Mouse (Mus musculus) cerebellum, postnatal 36 days (tissue): ENCODE measurements around the gene Olfr1316.

Experiments used
- DNase-seq, 2 experiments: peaks; one replicate each; pipeline ENCODE4 v3.0.0; 2021 to 2022; ENCODE audit warnings: mixed read lengths in 2 of 2

Olfr1316 gene

GRCm38 (mm10) chr2:112134877-112135276, at the start of gene Olfr1316:
Olfr1316 (minus strand) TSS chr2:112134977.
- DNase-seq: no peak

DNA sequence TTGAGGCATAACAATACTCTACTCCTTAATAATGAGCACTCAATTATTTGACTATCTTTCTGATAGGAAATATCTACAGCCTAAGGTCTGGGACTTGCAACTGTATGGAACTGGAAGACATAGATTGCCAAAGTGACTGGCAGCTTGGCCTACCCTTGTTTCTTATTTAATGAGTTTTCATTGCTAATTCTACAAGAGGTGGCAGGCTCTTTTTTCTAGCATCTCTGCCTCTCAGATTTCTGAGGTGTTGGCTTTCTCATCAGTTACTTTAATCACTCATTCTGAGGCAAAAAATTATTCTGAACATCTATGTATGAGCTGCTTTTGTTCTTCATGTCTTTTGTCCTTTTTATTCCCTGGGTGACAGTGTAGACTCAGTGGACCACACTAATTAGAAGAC, 19.1 kb upstream of the Olfr1316 start, which contains the start of gene Olfr1318:
Gene Olfr1318, plus strand, starts transcription at position 301 of the 400 bp plus-strand sequence.
- no peak for DNase-seq

GRCm38 (mm10) chr2:112140029-112140428, 5.3 kb upstream of the Olfr1316 start, which contains the start of gene Olfr1317:
Olfr1317 (plus strand) TSS chr2:112140329.
- no peak for DNase-seq

GRCm38 (mm10) chr2:112115340-112115739, 19.4 kb downstream of the Olfr1316 start, which contains the start of gene Olfr1315-ps1:
Olfr1315-ps1 (minus strand) TSS chr2:112115440.
- no peak for DNase-seq

DNA sequence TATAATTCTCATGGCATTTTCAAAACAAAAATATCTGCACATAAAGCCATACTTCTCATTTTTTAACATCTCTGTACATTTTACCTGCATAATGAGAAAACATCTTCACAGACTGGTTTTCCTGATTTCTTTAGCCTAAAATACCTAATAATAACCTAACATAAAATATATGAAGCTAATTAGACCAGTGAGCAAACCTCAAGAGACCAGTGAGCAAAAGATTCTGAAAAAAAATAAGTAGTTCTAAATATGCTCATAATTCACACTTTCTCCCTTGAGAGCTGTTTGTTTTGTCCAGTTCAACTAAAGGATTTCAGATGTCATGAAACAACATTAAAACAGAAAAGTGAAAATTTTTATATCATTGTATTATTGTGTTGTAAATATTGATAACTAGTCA, 38.1 kb downstream of the Olfr1316 start, which contains the start of gene Olfr1314:
Gene Olfr1314, minus strand, starts transcription at position 101 of the 400 bp plus-strand sequence.
- DNase-seq: no peak

DNA sequence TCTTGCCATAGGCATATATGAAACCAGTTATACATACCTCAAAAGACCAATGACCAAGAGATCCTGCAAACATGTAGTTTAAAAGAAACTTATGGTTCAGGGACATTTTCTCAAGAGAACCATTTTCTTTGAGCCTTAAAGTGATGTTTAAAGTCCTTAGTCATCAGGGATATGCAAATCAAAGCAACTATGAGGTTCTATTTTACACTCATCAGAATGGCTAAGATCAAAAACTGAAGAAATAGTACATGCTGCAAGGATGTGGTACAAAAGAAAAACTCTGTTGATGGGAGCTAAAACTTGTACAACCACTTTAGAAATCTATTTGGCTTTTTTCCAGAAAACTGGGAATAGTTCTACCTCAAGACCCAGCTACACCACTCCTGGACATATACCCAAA, 57.0 kb downstream of the Olfr1316 start, which contains the start of gene Olfr1313:
Gene Olfr1313, minus strand, starts transcription at position 101 of the 400 bp plus-strand sequence.
- no peak for DNase-seq
